Mouse (Mus musculus) forebrain, embryonic 11.5 days (tissue): ENCODE results near the gene Prkar1a. TPM values are rescaled to one million over a fixed set of nuclear protein-coding genes. Genes with fewer than 3 reads are reported as not detected.
"Not testable (repeated sequence)": the region's sequence is repeated elsewhere in the genome, so short reads cannot be mapped to it uniquely, and the experiment has no call there.

ENCODE experiments used
- ATAC-seq: fragments of 200-750 bp; cut with Nextera tagmentation; replicated peaks from 2 replicates; pipeline ENCODE4 v1.8.0; 2017; ENCODE audit warnings: moderate TSS enrichment; ENCODE audit not compliant: low FRiP score
- DNase-seq: peaks from one replicate; pipeline ENCODE4 v3.0.0-alpha.2; 2017; ENCODE audit warnings: low spot score
- H3K27ac ChIP-seq: fragments of 300-500 bp; sonication (generic); 2 replicates; pipeline ENCODE4 v1.5.1; 2014; ENCODE audit warnings: low read depth, low read length
- H3K27me3 ChIP-seq: fragments of 300-500 bp; sonication (generic); 2 replicates; pipeline ENCODE4 v1.6.1; 2014; ENCODE audit warnings: mild to moderate bottlenecking, low read length, mixed read lengths; ENCODE audit not compliant: control insufficient read depth, insufficient read depth
- H3K36me3 ChIP-seq: fragments of 300-500 bp; sonication (generic); 2 replicates; pipeline ENCODE4 v1.6.1; 2014; ENCODE audit warnings: mild to moderate bottlenecking, low read length, moderate library complexity, mixed read lengths; ENCODE audit not compliant: control insufficient read depth, insufficient read depth
- H3K4me1 ChIP-seq: fragments of 300-500 bp; sonication (generic); replicated peaks from 2 replicates; pipeline ENCODE4 v1.6.1; 2014; ENCODE audit warnings: low read length, mixed read lengths; ENCODE audit not compliant: control insufficient read depth, insufficient read depth
- H3K4me2 ChIP-seq: fragments of 300-500 bp; sonication (generic); 2 replicates; pipeline ENCODE4 v1.6.1; 2014; ENCODE audit warnings: low read depth, mild to moderate bottlenecking, low read length, moderate library complexity, mixed read lengths; ENCODE audit not compliant: severe bottlenecking
- H3K4me3 ChIP-seq: fragments of 300-500 bp; sonication (generic); 2 replicates; pipeline ENCODE4 v1.5.1; 2014; ENCODE audit warnings: low read depth, low read length
- H3K9ac ChIP-seq: fragments of 300-500 bp; sonication (generic); 2 replicates; pipeline ENCODE4 v1.6.1; 2014; ENCODE audit warnings: low read length
- H3K9me3 ChIP-seq: fragments of 300-500 bp; sonication (generic); 2 replicates; pipeline ENCODE4 v1.6.1; 2016; ENCODE audit warnings: low read length, mixed read lengths; ENCODE audit not compliant: control insufficient read depth
- WGBS: fragments of 180-500 bp; shearing (Covaris S2); extraction: QIAGEN DNeasy Blood & Tissue Kit; methylation state at CpG from one replicate; pipeline ENCODE4 v1.1.7; 2014; 5-methylcytosine and 5-hydroxymethylcytosine counted together
- polyA plus RNA-seq: library from polyadenylated mRNA; unstranded; fragments of >200 nt; fragmentation: Nextera tagmentation; extraction: Ambion mirVana; gene quantifications from 2 replicates; pipeline ENCODE4 v1.2.1, GENCODE M21; 2014

Gene Prkar1a
- polyA plus RNA-seq, 1 experiment from 2014 or later = 367 TPM

- no peaks in the 10 kb centered on the region for H3K9me3 ChIP-seq
- peaks cover 13% of the 10 kb centered on the region for H3K4me1 ChIP-seq
- 65% methylated on average over 6 of the region's 6 CpGs for WGBS
- ATAC-seq = no peak
- peaks cover 3% of the 10 kb centered on the region for H3K36me3 ChIP-seq
- H3K4me3 ChIP-seq = peak overlapping the region; percentile 97
- peak overlapping the region; percentile 84 for H3K4me2 ChIP-seq
- peak overlapping the region; percentile 93; the same call in 1 of the 2 replicates for H3K9ac ChIP-seq
- no peak for DNase-seq
- no peak overlapping the region for H3K27ac ChIP-seq
- no peaks in the 10 kb centered on the region for H3K27me3 ChIP-seq
These were observed 3.3 kb downstream of the Prkar1a start for GRCm38 (mm10) chr11:109652505-109652904.

- peaks cover 3% of the 10 kb centered on the region for H3K36me3 ChIP-seq
- no peaks in the 10 kb centered on the region for H3K9me3 ChIP-seq
- no peak overlapping the region for H3K27ac ChIP-seq
- H3K4me3 ChIP-seq = no peak overlapping the region
- H3K4me1 ChIP-seq = peaks cover 13% of the 10 kb centered on the region
- H3K4me2 ChIP-seq = no peak overlapping the region; the same call in 1 of the 2 replicates
- 84% methylated on average over 8 of the region's 8 CpGs for WGBS
- no peak overlapping the region for H3K9ac ChIP-seq
- DNase-seq = no peak
- no peaks in the 10 kb centered on the region for H3K27me3 ChIP-seq
- ATAC-seq = no peak
These were observed 4.0 kb downstream of the Prkar1a start for GRCm38 (mm10) chr11:109653201-109653600.

- ATAC-seq = no peak
- WGBS = 92% methylated on average over 6 of the region's 6 CpGs
- peaks cover 6% of the 10 kb centered on the region for H3K36me3 ChIP-seq
These were observed 5.4 kb downstream of the Prkar1a start for GRCm38 (mm10) chr11:109654581-109654980.

GRCm38 (mm10) chr11:109656232-109656631, 7.0 kb downstream of the Prkar1a start:
- WGBS = 92% methylated on average over 7 of the region's 7 CpGs
- ATAC-seq = no peak
- no peak for DNase-seq
- Histone ChIP-seq H3K27ac (no peak overlapping the region), H3K4me1 (peaks cover 13% of the 10 kb centered on the region), H3K27me3 (no peaks in the 10 kb centered on the region), H3K9ac (no peak overlapping the region), H3K9me3 (no peaks in the 10 kb centered on the region), H3K4me3 (no peak overlapping the region), H3K36me3 (peaks cover 8% of the 10 kb centered on the region), H3K4me2 (no peak overlapping the region)

More at GRCm38 (mm10) chr11:109654581-109654980, 5.4 kb downstream of the Prkar1a start:
- H3K9me3 ChIP-seq = no peaks in the 10 kb centered on the region
- H3K9ac ChIP-seq = no peak overlapping the region
- H3K27ac ChIP-seq = no peak overlapping the region
- H3K4me1 ChIP-seq = peaks cover 13% of the 10 kb centered on the region
- no peak overlapping the region for H3K4me2 ChIP-seq
- DNase-seq = no peak
- no peak overlapping the region for H3K4me3 ChIP-seq
- H3K27me3 ChIP-seq = no peaks in the 10 kb centered on the region

- H3K4me2 ChIP-seq, H3K36me3 ChIP-seq, ATAC-seq, H3K27me3 ChIP-seq, H3K4me3 ChIP-seq, H3K27ac ChIP-seq, H3K9me3 ChIP-seq, DNase-seq, H3K9ac ChIP-seq, H3K4me1 ChIP-seq: not testable (repeated sequence)
- whole genome bisulfite sequencing = 93% methylated on average over 8 of the region's 8 CpGs
These were observed 11.3 kb downstream of the Prkar1a start for GRCm38 (mm10) chr11:109660526-109660925.

- Histone ChIP-seq H3K4me3 (no peak overlapping the region), H3K4me2 (no peak overlapping the region), H3K36me3 (peaks cover 11% of the 10 kb centered on the region; the same call in 1 of the 2 replicates), H3K9ac (no peak overlapping the region), H3K9me3 (no peaks in the 10 kb centered on the region), H3K27me3 (no peaks in the 10 kb centered on the region), H3K4me1 (no peaks in the 10 kb centered on the region), H3K27ac (no peak overlapping the region)
- 90% methylated on average over 13 of the region's 13 CpGs for WGBS
- ATAC-seq (no peak), DNase-seq (no peak)
These were observed 15.1 kb downstream of the Prkar1a start for GRCm38 (mm10) chr11:109664293-109664692.

GRCm38 (mm10) chr11:109665424-109665823, 16.2 kb downstream of the Prkar1a start:
- Histone ChIP-seq H3K9ac (no peak overlapping the region), H3K9me3 (no peaks in the 10 kb centered on the region), H3K27ac (no peak overlapping the region), H3K27me3 (no peaks in the 10 kb centered on the region), H3K4me2 (no peak overlapping the region), H3K4me1 (no peaks in the 10 kb centered on the region), H3K36me3 (peaks cover 8% of the 10 kb centered on the region; the same call in 1 of the 2 replicates), H3K4me3 (no peak overlapping the region)
- 88% methylated on average over 6 of the region's 6 CpGs for WGBS
- DNase-seq = no peak
- ATAC-seq = no peak

GRCm38 (mm10) chr11:109666411-109666810, 17.2 kb downstream of the Prkar1a start:
- H3K4me3 ChIP-seq = no peak overlapping the region
- no peaks in the 10 kb centered on the region for H3K9me3 ChIP-seq
- H3K9ac ChIP-seq = no peak overlapping the region
- H3K4me2 ChIP-seq = no peak overlapping the region
- DNase-seq (no peak), ATAC-seq (no peak)
- 93% methylated on average over 13 of the region's 13 CpGs for WGBS
- H3K27me3 ChIP-seq = no peaks in the 10 kb centered on the region
- H3K27ac ChIP-seq = no peak overlapping the region
- H3K36me3 ChIP-seq = peaks cover 8% of the 10 kb centered on the region; the same call in 1 of the 2 replicates
- H3K4me1 ChIP-seq = no peaks in the 10 kb centered on the region

- Histone ChIP-seq H3K9ac (no peak overlapping the region), H3K9me3 (no peaks in the 10 kb centered on the region), H3K36me3 (peaks cover 8% of the 10 kb centered on the region; the same call in 1 of the 2 replicates), H3K27me3 (no peaks in the 10 kb centered on the region), H3K4me3 (no peak overlapping the region), H3K4me1 (no peaks in the 10 kb centered on the region), H3K27ac (no peak overlapping the region), H3K4me2 (no peak overlapping the region)
- no peak for DNase-seq
- WGBS = 93% methylated on average over 19 of the region's 19 CpGs
- no peak for ATAC-seq
These were observed 18.2 kb downstream of the Prkar1a start for GRCm38 (mm10) chr11:109667371-109667770.
